Mouse (Mus musculus): ENCODE measurements at regions not wholly inside any gene's neighbourhood (a gene's known extent, or its start where the extent isn't known, plus 50 kb on each side); places are given as distances from the start of the nearest gene placed in this dataset.

GRCm38 (mm10) chr4:153781981-153782521, 175.0 kb upstream of the A430005L14Rik start:
- Histone ChIP-seq H3K4me1 (ENCODE audit: control insufficient read depth, insufficient read depth, low read length) (no peaks in the 10 kb centered on the region), H3K4me3 (replicated peaks; ENCODE audit: control insufficient read depth, low read depth, low read length) (no peak overlapping the region), H3K27ac (ENCODE audit: control insufficient read depth, insufficient read depth, low read depth, low read length, poor library complexity) (no peak overlapping the region)
- WGBS, result 71% methylated on average over 10 of the region's 10 CpGs
- TF ChIP-seq POLR2A (IDR thresholded peaks at IDR 0.05; ENCODE audit: borderline replicate concordance, control insufficient read depth, low read depth, low read length) (no peak), CTCF (IDR thresholded peaks at IDR 0.05; ENCODE audit: control insufficient read depth, insufficient read depth, low read length) (no peak)

- Histone ChIP-seq H3K4me3 (replicated peaks; ENCODE audit: control insufficient read depth, low read depth, low read length) (no peak overlapping the region), H3K27ac (ENCODE audit: control insufficient read depth, insufficient read depth, low read depth, low read length, poor library complexity) (no peak overlapping the region), H3K4me1 (ENCODE audit: control insufficient read depth, insufficient read depth, low read length) (no peaks in the 10 kb centered on the region)
- WGBS, result 78% methylated on average over 11 of the region's 11 CpGs
- TF ChIP-seq CTCF (IDR thresholded peaks at IDR 0.05; ENCODE audit: control insufficient read depth, insufficient read depth, low read length), result no peak
- TF ChIP-seq POLR2A (IDR thresholded peaks at IDR 0.05; ENCODE audit: borderline replicate concordance, control insufficient read depth, low read depth, low read length), result no peak
These were observed 172.6 kb upstream of the A430005L14Rik start for GRCm38 (mm10) chr4:153784401-153784800.

GRCm38 (mm10) chr4:153785564-153785963, 171.5 kb upstream of the A430005L14Rik start:
- H3K4me3 ChIP-seq (replicated peaks; ENCODE audit: control insufficient read depth, low read depth, low read length), result no peak overlapping the region
- 80% methylated on average over 4 of the region's 4 CpGs for WGBS
- H3K27ac ChIP-seq (ENCODE audit: control insufficient read depth, insufficient read depth, low read depth, low read length, poor library complexity), result no peak overlapping the region
- TF ChIP-seq POLR2A (IDR thresholded peaks at IDR 0.05; ENCODE audit: borderline replicate concordance, control insufficient read depth, low read depth, low read length) (no peak), CTCF (IDR thresholded peaks at IDR 0.05; ENCODE audit: control insufficient read depth, insufficient read depth, low read length) (no peak)
- no peaks in the 10 kb centered on the region for H3K4me1 ChIP-seq (ENCODE audit: control insufficient read depth, insufficient read depth, low read length)

DNA sequence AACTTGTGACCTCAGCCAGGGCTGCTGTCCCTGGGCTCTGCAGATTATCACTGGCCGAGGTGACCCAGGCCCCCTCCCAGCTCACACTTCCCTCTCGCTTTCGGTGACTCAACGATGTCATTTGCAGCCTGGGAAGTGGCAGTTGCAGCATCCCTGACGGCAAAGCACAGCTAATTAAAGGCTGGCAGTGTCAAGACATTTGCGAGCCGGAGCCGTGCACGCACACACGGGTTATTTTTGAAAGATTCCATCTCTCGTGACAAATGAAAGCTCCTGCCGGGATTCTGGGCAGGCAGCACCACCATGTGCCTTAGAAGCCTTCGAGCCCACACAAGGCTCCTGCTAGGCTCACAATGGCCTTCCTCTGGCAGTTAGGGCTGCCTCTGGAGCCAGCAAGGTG, 164.7 kb upstream of the A430005L14Rik start:
- TF ChIP-seq POLR2A (IDR thresholded peaks at IDR 0.05; ENCODE audit: borderline replicate concordance, control insufficient read depth, low read depth, low read length) (no peak), CTCF (IDR thresholded peaks at IDR 0.05; ENCODE audit: control insufficient read depth, insufficient read depth, low read length) (no peak)
- H3K4me3 ChIP-seq (replicated peaks; ENCODE audit: control insufficient read depth, low read depth, low read length), result no peak overlapping the region
- no peaks in the 10 kb centered on the region for H3K4me1 ChIP-seq (ENCODE audit: control insufficient read depth, insufficient read depth, low read length)
- 54% methylated on average over 13 of the region's 13 CpGs for WGBS
- no peak overlapping the region for H3K27ac ChIP-seq (ENCODE audit: control insufficient read depth, insufficient read depth, low read depth, low read length, poor library complexity)

- TF ChIP-seq CTCF (IDR thresholded peaks at IDR 0.05; ENCODE audit: control insufficient read depth, insufficient read depth, low read length), result no peak
- TF ChIP-seq POLR2A (IDR thresholded peaks at IDR 0.05; ENCODE audit: borderline replicate concordance, control insufficient read depth, low read depth, low read length), result no peak
- H3K27ac ChIP-seq (ENCODE audit: control insufficient read depth, insufficient read depth, low read depth, low read length, poor library complexity), result no peak overlapping the region
- 76% methylated on average over 7 of the region's 7 CpGs for WGBS
- H3K4me1 ChIP-seq (ENCODE audit: control insufficient read depth, insufficient read depth, low read length), result no peaks in the 10 kb centered on the region
- H3K4me3 ChIP-seq (replicated peaks; ENCODE audit: control insufficient read depth, low read depth, low read length), result no peak overlapping the region
These were observed 159.0 kb upstream of the A430005L14Rik start for GRCm38 (mm10) chr4:153798061-153798460.

DNA sequence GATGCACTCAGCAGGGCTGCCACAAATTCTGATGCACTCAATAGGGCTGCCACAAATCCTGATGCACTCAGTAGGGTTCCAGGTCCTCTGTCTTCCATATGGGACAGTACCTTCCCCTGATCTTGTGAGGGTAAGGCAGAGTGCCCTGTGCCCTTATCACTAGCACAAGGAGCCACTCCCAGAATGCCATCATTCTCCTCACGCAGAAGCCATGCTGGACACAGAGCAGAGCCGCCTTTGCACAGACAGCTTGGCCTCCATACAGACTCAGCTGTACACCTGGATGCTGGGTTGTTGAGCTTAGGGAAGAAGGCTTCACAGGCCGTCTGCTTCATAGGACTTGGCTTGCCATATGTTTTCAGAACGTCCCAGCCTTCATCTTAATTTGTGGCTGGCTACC, 151.3 kb upstream of the A430005L14Rik start:
- H3K4me3 ChIP-seq (replicated peaks; ENCODE audit: control insufficient read depth, low read depth, low read length), result no peak overlapping the region
- TF ChIP-seq POLR2A (IDR thresholded peaks at IDR 0.05; ENCODE audit: borderline replicate concordance, control insufficient read depth, low read depth, low read length) (no peak), CTCF (IDR thresholded peaks at IDR 0.05; ENCODE audit: control insufficient read depth, insufficient read depth, low read length) (no peak)
- 41% methylated on average over 4 of the region's 4 CpGs for WGBS
- H3K4me1 ChIP-seq (ENCODE audit: control insufficient read depth, insufficient read depth, low read length), result no peaks in the 10 kb centered on the region; the same call in 1 of the 2 replicates
- no peak overlapping the region for H3K27ac ChIP-seq (ENCODE audit: control insufficient read depth, insufficient read depth, low read depth, low read length, poor library complexity)

DNA sequence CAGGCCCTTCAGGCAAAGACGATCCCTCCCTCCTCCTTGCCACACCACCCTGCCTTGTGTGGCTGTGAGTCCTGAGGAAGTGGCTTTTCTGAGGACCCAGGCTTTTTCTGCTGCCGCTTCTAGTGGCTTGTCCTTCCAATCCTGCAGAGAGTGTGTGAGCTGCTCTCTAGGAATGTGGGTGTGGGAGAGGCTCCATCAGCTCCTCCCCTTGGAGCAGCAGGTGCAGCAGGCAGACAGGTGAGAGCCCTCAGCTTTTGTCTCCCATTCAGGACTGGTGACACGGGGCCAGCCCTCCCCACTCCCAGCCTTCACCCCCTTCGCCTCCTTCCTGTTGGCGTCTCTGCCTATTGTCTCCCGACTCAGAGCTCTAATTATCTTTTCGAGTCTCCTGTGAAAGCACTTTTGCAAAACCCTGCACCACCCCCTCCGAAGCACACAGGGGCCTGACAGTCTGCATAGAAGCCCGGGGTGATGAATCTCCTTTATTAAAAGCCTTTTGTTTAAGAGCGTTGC, 150.8 kb upstream of the A430005L14Rik start:
- TF ChIP-seq CTCF (IDR thresholded peaks at IDR 0.05; ENCODE audit: control insufficient read depth, insufficient read depth, low read length), result no peak
- TF ChIP-seq POLR2A (IDR thresholded peaks at IDR 0.05; ENCODE audit: borderline replicate concordance, control insufficient read depth, low read depth, low read length), result no peak
- Histone ChIP-seq H3K4me3 (replicated peaks; ENCODE audit: control insufficient read depth, low read depth, low read length) (no peak overlapping the region), H3K27ac (ENCODE audit: control insufficient read depth, insufficient read depth, low read depth, low read length, poor library complexity) (no peak overlapping the region), H3K4me1 (ENCODE audit: control insufficient read depth, insufficient read depth, low read length) (no peaks in the 10 kb centered on the region; the same call in 1 of the 2 replicates)
- 6% methylated on average over 10 of the region's 10 CpGs for WGBS

DNA sequence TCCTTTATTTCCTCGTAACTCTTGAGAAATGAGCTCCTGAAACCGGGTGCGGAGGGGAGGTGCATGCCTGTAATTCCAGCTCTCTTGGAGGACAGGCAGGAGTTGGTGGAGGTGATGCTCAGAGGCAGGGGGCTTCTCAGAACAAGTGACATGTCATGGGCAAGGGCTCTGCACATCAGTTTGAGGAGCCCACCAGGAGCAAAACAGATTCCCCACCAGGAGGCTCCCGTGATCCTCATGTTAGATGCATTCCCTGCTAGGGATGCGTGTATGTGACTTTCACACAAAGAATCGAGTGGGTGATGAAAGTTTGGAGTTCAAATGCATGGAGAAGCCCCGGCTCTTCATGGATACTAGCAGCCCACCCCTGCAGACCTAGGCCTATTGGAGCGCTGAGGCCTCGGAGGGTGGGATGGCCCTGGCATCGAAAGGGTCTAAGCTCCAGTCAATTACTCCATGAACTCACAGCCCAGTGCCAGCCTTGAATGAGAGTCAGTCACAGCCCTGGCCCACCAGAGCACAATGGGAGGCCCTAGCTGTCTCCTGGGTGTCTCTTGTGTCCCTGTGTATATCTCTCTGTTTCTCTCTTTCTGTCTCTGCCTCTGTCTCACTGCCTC, 150.1 kb upstream of the A430005L14Rik start:
- WGBS, result 49% methylated on average over 10 of the region's 10 CpGs
- no peak overlapping the region for H3K4me3 ChIP-seq (replicated peaks; ENCODE audit: control insufficient read depth, low read depth, low read length)
- H3K4me1 ChIP-seq (ENCODE audit: control insufficient read depth, insufficient read depth, low read length), result no peaks in the 10 kb centered on the region; the same call in 1 of the 2 replicates
- TF ChIP-seq POLR2A (IDR thresholded peaks at IDR 0.05; ENCODE audit: borderline replicate concordance, control insufficient read depth, low read depth, low read length) (no peak), CTCF (IDR thresholded peaks at IDR 0.05; ENCODE audit: control insufficient read depth, insufficient read depth, low read length) (no peak)
- no peak overlapping the region for H3K27ac ChIP-seq (ENCODE audit: control insufficient read depth, insufficient read depth, low read depth, low read length, poor library complexity)

Measured in bone marrow, adult 2 months (tissue).